Mouse (Mus musculus): ENCODE results near the gene Fut11. TPM values are rescaled to one million over a fixed set of nuclear protein-coding genes. Genes with fewer than 3 reads are reported as not detected.
A peak's percentile ranks its signal among the peaks of the same experiment; 100 is the strongest.

The Fut11 gene
- total and polyA plus RNA-seq, 3 experiments: 0.69 to 1.8 TPM; not detected in 1

DNA sequence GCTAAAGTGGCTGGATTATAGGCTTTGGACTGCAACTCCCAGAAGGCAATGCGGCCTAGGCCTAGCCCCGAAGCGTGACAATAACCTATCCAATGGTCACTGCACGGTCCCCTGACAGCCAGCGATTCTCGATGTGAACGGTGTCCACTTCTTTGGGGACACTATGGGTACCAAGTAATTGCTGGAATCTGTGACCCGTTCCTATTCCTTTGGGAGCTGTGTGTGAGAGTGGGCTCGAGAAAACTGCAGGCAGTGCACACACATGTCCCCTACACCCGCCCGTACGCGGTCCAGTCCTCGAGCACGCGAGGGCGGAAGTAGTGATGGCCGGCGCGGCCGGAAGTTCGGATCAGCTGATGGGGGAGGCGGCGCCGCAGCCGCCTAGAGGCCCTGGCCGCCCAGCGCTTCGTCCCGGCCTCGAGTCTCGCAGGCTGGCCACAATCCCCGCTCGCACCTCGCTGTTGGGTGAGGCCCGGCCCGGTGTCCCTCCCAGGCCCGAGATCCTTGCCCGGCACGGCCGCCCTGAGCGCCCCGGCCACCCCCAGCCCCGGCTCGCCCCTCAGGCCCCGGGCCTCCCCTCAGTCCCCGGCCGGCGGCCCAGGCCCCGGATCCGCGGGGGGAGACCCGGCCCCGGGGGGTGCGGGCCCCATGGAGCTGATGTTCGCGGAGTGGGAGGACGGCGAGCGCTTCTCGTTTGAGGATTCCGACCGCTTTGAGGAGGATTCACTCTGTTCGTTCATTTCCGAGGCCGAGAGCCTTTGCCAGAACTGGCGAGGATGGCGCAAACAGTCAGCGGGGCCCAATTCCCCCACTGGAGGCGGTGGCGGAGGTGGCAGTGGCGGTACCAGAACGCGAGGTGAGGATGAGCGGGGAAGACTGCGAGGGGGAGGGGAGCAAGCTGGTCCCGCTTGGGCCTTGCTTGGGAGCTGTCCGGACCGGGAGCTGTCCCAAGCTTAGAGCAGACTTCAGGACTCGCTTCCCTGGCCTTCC, 12.7 kb downstream of the Fut11 start, which contains the start of gene Zswim8 (continued):
- peak; percentile 82 for TF ChIP-seq ETS1 (IDR thresholded peaks at IDR 0.05; ENCODE audit: low read depth, low read length)
- TF ChIP-seq GABPA (IDR thresholded peaks at IDR 0.05; ENCODE audit: low read depth, low read length): no peak
- no peak for TF ChIP-seq RCOR1 (IDR thresholded peaks at IDR 0.05; ENCODE audit: low read depth, low read length)

DNA sequence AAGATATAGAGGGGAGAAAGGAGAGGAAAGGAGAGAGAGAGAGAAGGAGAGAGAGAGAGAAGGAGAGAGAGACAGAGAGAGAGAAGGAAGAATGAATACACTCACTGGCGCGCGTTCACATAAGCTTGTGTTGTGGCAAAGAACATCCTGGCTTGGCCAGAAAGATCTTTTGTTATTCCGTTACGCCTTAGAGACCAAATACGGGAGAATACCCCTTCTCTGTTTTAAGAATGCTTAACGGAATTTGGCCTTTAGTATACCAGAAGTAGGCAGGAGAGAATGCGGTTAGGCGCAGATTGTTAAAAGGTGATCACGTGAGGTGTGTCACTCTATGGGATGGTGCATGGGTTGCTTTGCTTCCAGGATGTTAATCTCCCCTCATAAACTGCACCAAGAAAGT, 13.5 kb downstream of the Fut11 start:
- Histone ChIP-seq H3K9ac (ENCODE audit: control insufficient read depth, low read depth, low read length, poor library complexity, severe bottlenecking) (peak overlapping the region; percentile 67), H3K36me3 (ENCODE audit: control insufficient read depth in 1 of 2, insufficient read depth in 2 of 2, low read length in 2 of 2) (peaks cover 0 to 12% of the 10 kb centered on the region in 2 experiments; a peak in 3 of 4 replicates)

DNA sequence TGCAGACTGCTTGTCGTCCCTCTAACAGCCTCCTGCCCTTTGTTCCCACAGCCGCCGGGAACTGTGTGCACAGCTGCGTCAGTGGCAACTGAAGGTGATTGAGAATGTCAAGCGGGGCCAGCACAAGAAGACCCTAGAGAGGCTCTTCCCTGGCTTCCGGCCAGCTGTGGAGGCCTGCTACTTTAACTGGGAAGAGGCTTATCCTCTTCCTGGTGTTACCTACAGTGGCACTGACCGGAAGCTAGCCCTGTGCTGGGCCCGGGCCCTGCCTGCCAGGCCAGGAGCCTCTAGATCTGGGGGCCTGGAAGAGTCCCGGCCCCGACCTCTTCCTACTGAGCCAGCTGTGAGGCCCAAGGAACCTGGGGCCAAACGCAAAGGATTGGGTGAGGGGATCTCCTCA, 19.1 kb downstream of the Fut11 start:
- no peak for DNase-seq (ENCODE audit: low read depth, low spot score)
- H3K36me3 ChIP-seq (ENCODE audit: control insufficient read depth in 1 of 2, insufficient read depth in 2 of 2, low read length in 2 of 2): peaks cover 0 to under 1% of the 10 kb centered on the region in 2 experiments; a peak in 2 of 4 replicates
- H3K9ac ChIP-seq (ENCODE audit: control insufficient read depth, low read depth, low read length, poor library complexity, severe bottlenecking): no peak overlapping the region
- no peak overlapping the region for H3K4me3 ChIP-seq (ENCODE audit: control insufficient read depth in 1 of 2, insufficient read depth in 1 of 2, low read depth in 2 of 2, low read length in 2 of 2)
- peaks cover 3% of the 10 kb centered on the region; the same call in 1 of the 2 replicates for H3K79me2 ChIP-seq (ENCODE audit: control insufficient read depth, insufficient read depth, low read length, poor library complexity)
- no peaks in the 10 kb centered on the region for H3K9me3 ChIP-seq (replicated peaks; ENCODE audit: insufficient read depth, low read length)
- no peak overlapping the region for H3K27ac ChIP-seq (ENCODE audit: control insufficient read depth, low read depth, low read length)
- peaks cover 0 to under 1% of the 10 kb centered on the region in 2 experiments; a peak in 1 of 4 replicates for H3K4me1 ChIP-seq (ENCODE audit: control insufficient read depth in 1 of 2, insufficient read depth in 2 of 2, low read length in 2 of 2)
- no peaks in the 10 kb centered on the region for H3K27me3 ChIP-seq (ENCODE audit: control insufficient read depth in 1 of 2, insufficient read depth in 2 of 2, low read length in 2 of 2)
- TF ChIP-seq EP300 (IDR thresholded peaks at IDR 0.05; ENCODE audit: low read depth in 1 of 2, low read length in 2 of 2): no peak
- no peak for TF ChIP-seq HCFC1 (IDR thresholded peaks at IDR 0.05; ENCODE audit: low read depth, low read length)
- no peak for TF ChIP-seq MAX (IDR thresholded peaks at IDR 0.05; ENCODE audit: low read length)
- no peak for TF ChIP-seq MAFK (IDR thresholded peaks at IDR 0.05; ENCODE audit: borderline replicate concordance, low read depth, low read length)
- TF ChIP-seq BHLHE40 (IDR thresholded peaks at IDR 0.05; ENCODE audit: borderline replicate concordance, low read depth, low read length): no peak
- TF ChIP-seq ZKSCAN1 (IDR thresholded peaks at IDR 0.05; ENCODE audit: low read depth, low read length): no peak
- no peak for TF ChIP-seq CHD2 (IDR thresholded peaks at IDR 0.05; ENCODE audit: low read length)
- no peak for TF ChIP-seq USF1 (IDR thresholded peaks at IDR 0.05; ENCODE audit: low read depth, low read length)
- TF ChIP-seq ETS1 (IDR thresholded peaks at IDR 0.05; ENCODE audit: low read depth, low read length): no peak
- TF ChIP-seq CTCF (IDR thresholded peaks at IDR 0.05 in 2 of 3, conservative IDR thresholded peaks at IDR 0.05 in 1 of 3; ENCODE audit: control insufficient read depth in 1 of 3, insufficient read depth in 1 of 3, low read depth in 2 of 3, low read length in 3 of 3, poor library complexity in 1 of 3, severe bottlenecking in 1 of 3): no peak
- no peak for TF ChIP-seq MXI1 (IDR thresholded peaks at IDR 0.05; ENCODE audit: low read depth, low read length)
- TF ChIP-seq NRF1 (IDR thresholded peaks at IDR 0.05; ENCODE audit: insufficient read depth, low read depth, low read length, poor library complexity, severe bottlenecking): no peak
- no peak for TF ChIP-seq ZMIZ1 (IDR thresholded peaks at IDR 0.05; ENCODE audit: low read depth, low read length)
- no peak for TF ChIP-seq UBTF (IDR thresholded peaks at IDR 0.05; ENCODE audit: borderline replicate concordance, insufficient read depth, low read depth, low read length)
- TF ChIP-seq SMC3 (IDR thresholded peaks at IDR 0.05; ENCODE audit: low read depth, low read length): no peak
- TF ChIP-seq TAL1 (IDR thresholded peaks at IDR 0.05; ENCODE audit: low read length): no peak

More for the DNA sequence above, 13.5 kb downstream of the Fut11 start:
- DNase-seq (ENCODE audit: low read depth, low spot score): peak; percentile 47
- H3K9me3 ChIP-seq (replicated peaks; ENCODE audit: insufficient read depth, low read length): no peaks in the 10 kb centered on the region
- H3K27ac ChIP-seq (ENCODE audit: control insufficient read depth, low read depth, low read length): peak overlapping the region; percentile 17
- peaks cover 21% of the 10 kb centered on the region for H3K79me2 ChIP-seq (ENCODE audit: control insufficient read depth, insufficient read depth, low read length, poor library complexity)
- TF ChIP-seq USF1 (IDR thresholded peaks at IDR 0.05; ENCODE audit: low read depth, low read length) (peak; percentile 85), JUND (IDR thresholded peaks at IDR 0.05; ENCODE audit: low read depth, low read length) (no peak), POLR2AphosphoS5 (IDR thresholded peaks at IDR 0.05; ENCODE audit: borderline replicate concordance, low read depth, low read length) (no peak), CHD2 (IDR thresholded peaks at IDR 0.05; ENCODE audit: low read length) (no peak), MXI1 (IDR thresholded peaks at IDR 0.05; ENCODE audit: low read depth, low read length) (no peak; the same call in 1 of the 2 replicates), BHLHE40 (IDR thresholded peaks at IDR 0.05; ENCODE audit: borderline replicate concordance, low read depth, low read length) (peak; percentile 75)
- no peaks in the 10 kb centered on the region for H3K27me3 ChIP-seq (ENCODE audit: control insufficient read depth in 1 of 2, insufficient read depth in 2 of 2, low read length in 2 of 2)
- H3K4me3 ChIP-seq (ENCODE audit: control insufficient read depth in 1 of 2, insufficient read depth in 1 of 2, low read depth in 2 of 2, low read length in 2 of 2): peak overlapping the region; percentile 68 to 71
- H3K4me1 ChIP-seq (ENCODE audit: control insufficient read depth in 1 of 2, insufficient read depth in 2 of 2, low read length in 2 of 2): peaks cover 3 to 10% of the 10 kb centered on the region in 2 experiments; a peak in 3 of 4 replicates

All from MEL (cell line).